Mouse (Mus musculus): ENCODE data around the gene Lyst. TPM values are rescaled to one million over a fixed set of nuclear protein-coding genes. Genes with fewer than 3 reads are reported as not detected.

Gene Lyst
- polyA plus RNA-seq, 1 experiment from 2014 or later: 3.6 TPM

- 34% methylated on average over 2 of the region's 2 CpGs for WGBS (ENCODE audit: insufficient replicate concordance)
- no peaks in the 10 kb centered on the region for H3K4me1 ChIP-seq (replicated peaks)
- H3K9me3 ChIP-seq (replicated peaks): no peaks in the 10 kb centered on the region
- ATAC-seq (ENCODE audit: insufficient read depth): no peak
- H3K36me3 ChIP-seq (replicated peaks): no peaks in the 10 kb centered on the region
- H3K9ac ChIP-seq: no peak overlapping the region
- H3K4me3 ChIP-seq (replicated peaks): no peak overlapping the region
- no peak overlapping the region for H3K4me2 ChIP-seq
- no peaks in the 10 kb centered on the region for H3K27me3 ChIP-seq
- H3K27ac ChIP-seq (replicated peaks): 0 out of 2 replicates have a peak overlapping the region, but pooled peaks have one; percentile 11
Measured at GRCm38 (mm10) chr13:13558251-13558650, 31.9 kb upstream of the Lyst start.

GRCm38 (mm10) chr13:13558900-13559299, 31.3 kb upstream of the Lyst start:
- WGBS (ENCODE audit: insufficient replicate concordance): 41% methylated on average over 5 of the region's 5 CpGs
- ATAC-seq (ENCODE audit: insufficient read depth): peak; percentile 52; the same call in 1 of the 2 replicates
- Histone ChIP-seq H3K9ac (no peak overlapping the region), H3K27ac (replicated peaks) (0 out of 2 replicates have a peak overlapping the region, but pooled peaks have one; percentile 11), H3K9me3 (replicated peaks) (no peaks in the 10 kb centered on the region), H3K36me3 (replicated peaks) (no peaks in the 10 kb centered on the region), H3K27me3 (no peaks in the 10 kb centered on the region), H3K4me2 (no peak overlapping the region), H3K4me3 (replicated peaks) (no peak overlapping the region), H3K4me1 (replicated peaks) (no peaks in the 10 kb centered on the region)

GRCm38 (mm10) chr13:13562571-13562970, 27.6 kb upstream of the Lyst start:
- ATAC-seq (ENCODE audit: insufficient read depth): no peak
- Histone ChIP-seq H3K9me3 (replicated peaks) (no peaks in the 10 kb centered on the region), H3K27me3 (no peaks in the 10 kb centered on the region), H3K9ac (no peak overlapping the region), H3K27ac (replicated peaks) (no peak overlapping the region), H3K4me1 (replicated peaks) (no peaks in the 10 kb centered on the region), H3K36me3 (replicated peaks) (no peaks in the 10 kb centered on the region), H3K4me3 (replicated peaks) (no peak overlapping the region), H3K4me2 (no peak overlapping the region)
- 80% methylated on average over 6 of the region's 6 CpGs for WGBS (ENCODE audit: insufficient replicate concordance)

GRCm38 (mm10) chr13:13564116-13564515, 26.1 kb upstream of the Lyst start:
- Histone ChIP-seq H3K36me3 (replicated peaks) (no peaks in the 10 kb centered on the region), H3K4me3 (replicated peaks) (no peak overlapping the region), H3K27me3 (no peaks in the 10 kb centered on the region), H3K4me2 (no peak overlapping the region), H3K9ac (no peak overlapping the region), H3K9me3 (replicated peaks) (no peaks in the 10 kb centered on the region), H3K27ac (replicated peaks) (no peak overlapping the region), H3K4me1 (replicated peaks) (peaks cover 5% of the 10 kb centered on the region; the same call in 1 of the 2 replicates)
- ATAC-seq (ENCODE audit: insufficient read depth): no peak
- WGBS (ENCODE audit: insufficient replicate concordance): 51% methylated on average over 2 of the region's 2 CpGs

- Histone ChIP-seq H3K36me3 (replicated peaks) (no peaks in the 10 kb centered on the region), H3K27me3 (no peaks in the 10 kb centered on the region), H3K4me1 (replicated peaks) (peaks cover 10% of the 10 kb centered on the region; the same call in 1 of the 2 replicates), H3K9me3 (replicated peaks) (no peaks in the 10 kb centered on the region), H3K4me2 (no peak overlapping the region), H3K4me3 (replicated peaks) (no peak overlapping the region), H3K9ac (no peak overlapping the region), H3K27ac (replicated peaks) (no peak overlapping the region)
- 36% methylated on average over 4 of the region's 4 CpGs for WGBS (ENCODE audit: insufficient replicate concordance)
- no peak for ATAC-seq (ENCODE audit: insufficient read depth)
Measured at GRCm38 (mm10) chr13:13564541-13564940, 25.7 kb upstream of the Lyst start.

GRCm38 (mm10) chr13:13567640-13568039, 22.6 kb upstream of the Lyst start:
- H3K9ac ChIP-seq: no peak overlapping the region
- ATAC-seq (ENCODE audit: insufficient read depth): no peak
- peaks cover 10% of the 10 kb centered on the region; the same call in 1 of the 2 replicates for H3K4me1 ChIP-seq (replicated peaks)
- H3K27me3 ChIP-seq: no peaks in the 10 kb centered on the region
- no peaks in the 10 kb centered on the region for H3K36me3 ChIP-seq (replicated peaks)
- H3K9me3 ChIP-seq (replicated peaks): no peaks in the 10 kb centered on the region
- no peak overlapping the region for H3K4me2 ChIP-seq
- WGBS (ENCODE audit: insufficient replicate concordance): 64% methylated on average over 6 of the region's 6 CpGs
- no peak overlapping the region for H3K4me3 ChIP-seq (replicated peaks)
- H3K27ac ChIP-seq (replicated peaks): no peak overlapping the region

- ATAC-seq (ENCODE audit: insufficient read depth): no peak
- Histone ChIP-seq H3K9me3 (replicated peaks) (no peaks in the 10 kb centered on the region), H3K27ac (replicated peaks) (peak overlapping the region; percentile 45; the same call in 1 of the 2 replicates), H3K4me1 (replicated peaks) (peaks cover 13% of the 10 kb centered on the region; the same call in 1 of the 2 replicates), H3K36me3 (replicated peaks) (no peaks in the 10 kb centered on the region), H3K4me3 (replicated peaks) (no peak overlapping the region), H3K4me2 (no peak overlapping the region), H3K27me3 (no peaks in the 10 kb centered on the region), H3K9ac (no peak overlapping the region)
- WGBS (ENCODE audit: insufficient replicate concordance): 20% methylated on average over 1 of the region's 1 CpGs
Measured at GRCm38 (mm10) chr13:13568824-13569223, 21.4 kb upstream of the Lyst start.

GRCm38 (mm10) chr13:13569603-13570002, 20.6 kb upstream of the Lyst start:
- no peaks in the 10 kb centered on the region for H3K9me3 ChIP-seq (replicated peaks)
- peak; percentile 79 for ATAC-seq (ENCODE audit: insufficient read depth)
- peaks cover 17% of the 10 kb centered on the region; the same call in 1 of the 2 replicates for H3K4me1 ChIP-seq (replicated peaks)
- no peak overlapping the region for H3K4me2 ChIP-seq
- H3K4me3 ChIP-seq (replicated peaks): no peak overlapping the region
- H3K9ac ChIP-seq: no peak overlapping the region
- peak overlapping the region; percentile 46 for H3K27ac ChIP-seq (replicated peaks)
- H3K36me3 ChIP-seq (replicated peaks): no peaks in the 10 kb centered on the region
- no peaks in the 10 kb centered on the region for H3K27me3 ChIP-seq

- H3K9me3 ChIP-seq (replicated peaks): no peaks in the 10 kb centered on the region
- H3K4me2 ChIP-seq: no peak overlapping the region
- H3K27me3 ChIP-seq: no peaks in the 10 kb centered on the region
- H3K36me3 ChIP-seq (replicated peaks): no peaks in the 10 kb centered on the region
- H3K4me1 ChIP-seq (replicated peaks): peaks cover 17% of the 10 kb centered on the region; the same call in 1 of the 2 replicates
- no peak overlapping the region for H3K4me3 ChIP-seq (replicated peaks)
- WGBS (ENCODE audit: insufficient replicate concordance): 71% methylated on average over 10 of the region's 10 CpGs
- no peak overlapping the region for H3K9ac ChIP-seq
- no peak overlapping the region for H3K27ac ChIP-seq (replicated peaks)
- no peak for ATAC-seq (ENCODE audit: insufficient read depth)
Measured at GRCm38 (mm10) chr13:13572060-13572835, 17.9 kb upstream of the Lyst start.

GRCm38 (mm10) chr13:13572941-13573340, 17.3 kb upstream of the Lyst start:
- Histone ChIP-seq H3K9me3 (replicated peaks) (no peaks in the 10 kb centered on the region), H3K4me2 (no peak overlapping the region), H3K4me1 (replicated peaks) (peaks cover 17% of the 10 kb centered on the region; the same call in 1 of the 2 replicates), H3K27ac (replicated peaks) (no peak overlapping the region), H3K27me3 (no peaks in the 10 kb centered on the region), H3K9ac (no peak overlapping the region), H3K36me3 (replicated peaks) (no peaks in the 10 kb centered on the region), H3K4me3 (replicated peaks) (no peak overlapping the region)
- 64% methylated on average over 2 of the region's 2 CpGs for WGBS (ENCODE audit: insufficient replicate concordance)
- ATAC-seq (ENCODE audit: insufficient read depth): no peak

- Histone ChIP-seq H3K27ac (replicated peaks) (no peak overlapping the region), H3K27me3 (no peaks in the 10 kb centered on the region), H3K4me3 (replicated peaks) (no peak overlapping the region), H3K4me2 (no peak overlapping the region), H3K4me1 (replicated peaks) (peaks cover 16% of the 10 kb centered on the region; the same call in 1 of the 2 replicates), H3K36me3 (replicated peaks) (no peaks in the 10 kb centered on the region), H3K9me3 (replicated peaks) (no peaks in the 10 kb centered on the region), H3K9ac (no peak overlapping the region)
- WGBS (ENCODE audit: insufficient replicate concordance): 42% methylated on average over 5 of the region's 5 CpGs
- no peak for ATAC-seq (ENCODE audit: insufficient read depth)
Measured at GRCm38 (mm10) chr13:13573572-13574257, 16.5 kb upstream of the Lyst start.
